Comparison of ENCODE assay signal across 18 mouse cellular contexts in the genomic region with DNA sequence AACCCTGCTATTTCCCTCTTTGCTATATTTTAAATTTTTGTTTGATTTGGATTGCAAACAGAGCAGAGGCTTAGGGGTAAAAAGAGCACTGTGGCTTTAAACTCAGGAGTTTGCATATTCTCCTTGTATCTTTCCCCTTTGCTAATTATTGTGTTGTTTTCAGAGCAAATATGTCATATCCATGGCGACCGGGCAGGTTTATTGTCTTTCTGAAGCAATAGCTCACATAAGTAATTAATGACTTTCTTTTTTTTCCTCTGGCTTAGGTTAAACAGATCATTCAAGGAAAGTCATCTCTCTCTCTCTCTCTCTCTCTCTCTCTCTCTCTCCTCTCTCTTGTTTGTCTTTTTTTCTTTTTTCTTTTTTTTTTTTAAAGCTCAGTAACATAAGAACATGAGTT. TPM values are rescaled to one million over a fixed set of nuclear protein-coding genes. Genes with fewer than 3 reads are reported as not detected.
DNase-seq lines count a peak whose midpoint lies in the region; ATAC-seq lines count a peak whose summit lies in the region.
"Had no signal": no experiment of that assay in that cellular context is flagged by ENCODE, and none has a peak within 500 bp of the region (broad histone marks: within the 10 kb centered on the region; RNA-seq: fewer than 3 reads in every experiment).

No protein-coding gene starts in this region.

- peaks cover 74% of the 10 kb centered on the region for H3K4me1 ChIP-seq in heart, embryonic 13.5 days
- peaks cover 35% of the 10 kb centered on the region for H3K4me1 ChIP-seq in hindbrain, embryonic 14.5 days (replicated peaks; ENCODE audit: control insufficient read depth, insufficient read depth, low read length)
- H3K4me1 ChIP-seq in hindbrain, embryonic 16.5 days (ENCODE audit: control insufficient read depth, insufficient read depth, low read depth, low read length): peaks cover 46% of the 10 kb centered on the region
- H3K4me1 ChIP-seq in neural tube, embryonic 15.5 days: peaks cover 79% of the 10 kb centered on the region

- no peak overlapping the region for H3K4me3 ChIP-seq in heart, embryonic 13.5 days
- H3K4me3 ChIP-seq in hindbrain, embryonic 14.5 days (replicated peaks; ENCODE audit: low read length): no peak overlapping the region
- H3K4me3 ChIP-seq in hindbrain, embryonic 16.5 days (ENCODE audit: low read length): no peak overlapping the region
- H3K4me3 ChIP-seq in neural tube, embryonic 15.5 days (replicated peaks): no peak overlapping the region; the same call in 1 of the 2 replicates
- H3K4me3 ChIP-seq: embryonic facial prominence, embryonic 12.5 days; forebrain, embryonic 15.5 days had no signal

- intact Hi-C loops in heart, postnatal 36 days (cut with DNase I): loop anchor here (5.0 kb wide), 3 partner anchors 73 to 268 kb away; no protein-coding TSS in a partner anchor

- H3K27ac ChIP-seq in heart, embryonic 13.5 days (replicated peaks): no peak overlapping the region
- no peak overlapping the region for H3K27ac ChIP-seq in hindbrain, embryonic 14.5 days
- no peak overlapping the region for H3K27ac ChIP-seq in hindbrain, embryonic 16.5 days (ENCODE audit: low read depth, low read length)
- H3K27ac ChIP-seq in neural tube, embryonic 15.5 days (replicated peaks): no peak overlapping the region
- H3K27ac ChIP-seq: embryonic facial prominence, embryonic 12.5 days; forebrain, embryonic 15.5 days had no signal

- DNase-seq in heart, postnatal 36 days: no peak
- DNase-seq in hindbrain, embryonic 14.5 days (ENCODE audit: low spot score): no peak
- DNase-seq in Muller cell, postnatal 12 days (ENCODE audit: inconsistent ontology term): peak; percentile 44
- DNase-seq in frontal cortex, adult 2 months (ENCODE audit: extremely low spot score in 1 of 2, low spot score in 1 of 2): no peak
- no peak for DNase-seq in cerebellum, adult 9-10 months
- DNase-seq: adrenal gland, adult 2 months; adrenal gland, postnatal 25 days; cerebellum, adult 8-10 months; cerebellum, postnatal 25 days; heart, adult 18-20 months; heart, postnatal 10 days; kidney, adult 11 months; kidney, adult 9 months had no signal

- peak overlapping the region; percentile 61 for H3K9ac ChIP-seq in heart, embryonic 13.5 days
- H3K9ac ChIP-seq in hindbrain, embryonic 14.5 days: no peak overlapping the region
- H3K9ac ChIP-seq in hindbrain, embryonic 16.5 days (ENCODE audit: low read depth, low read length): no peak overlapping the region
- H3K9ac ChIP-seq in neural tube, embryonic 15.5 days (replicated peaks): no peak overlapping the region
- H3K9ac ChIP-seq: embryonic facial prominence, embryonic 12.5 days; forebrain, embryonic 15.5 days had no signal

- H3K36me3 ChIP-seq in heart, embryonic 13.5 days: no peaks in the 10 kb centered on the region
- no peaks in the 10 kb centered on the region for H3K36me3 ChIP-seq in hindbrain, embryonic 14.5 days (replicated peaks; ENCODE audit: control insufficient read depth, insufficient read depth)
- H3K36me3 ChIP-seq in hindbrain, embryonic 16.5 days (ENCODE audit: control insufficient read depth, insufficient read depth, low read length): no peaks in the 10 kb centered on the region
- no peaks in the 10 kb centered on the region for H3K36me3 ChIP-seq in neural tube, embryonic 15.5 days
- H3K36me3 ChIP-seq: embryonic facial prominence, embryonic 12.5 days; forebrain, embryonic 15.5 days had no signal

- 52% methylated on average over 2 of the region's 2 CpGs for WGBS in heart, embryonic 13.5 days
- 17% methylated on average over 2 of the region's 2 CpGs for WGBS in hindbrain, embryonic 14.5 days
- 16% methylated on average over 2 of the region's 2 CpGs for WGBS in hindbrain, embryonic 16.5 days
- WGBS in neural tube, embryonic 15.5 days: 8% methylated on average over 2 of the region's 2 CpGs

- H3K27me3 ChIP-seq in heart, embryonic 13.5 days (replicated peaks): peaks cover 74% of the 10 kb centered on the region
- peaks cover 71% of the 10 kb centered on the region for H3K27me3 ChIP-seq in hindbrain, embryonic 14.5 days (ENCODE audit: control insufficient read depth, insufficient read depth, low read length)
- peaks cover 22% of the 10 kb centered on the region for H3K27me3 ChIP-seq in hindbrain, embryonic 16.5 days (replicated peaks; ENCODE audit: control insufficient read depth, insufficient read depth, low read length)
- peaks cover 65% of the 10 kb centered on the region for H3K27me3 ChIP-seq in neural tube, embryonic 15.5 days (replicated peaks)

- no peaks in the 10 kb centered on the region for H3K9me3 ChIP-seq in heart, embryonic 13.5 days
- H3K9me3 ChIP-seq in hindbrain, embryonic 14.5 days (ENCODE audit: control insufficient read depth, low read length): no peaks in the 10 kb centered on the region
- H3K9me3 ChIP-seq in hindbrain, embryonic 16.5 days (ENCODE audit: control insufficient read depth, low read length): no peaks in the 10 kb centered on the region
- no peaks in the 10 kb centered on the region for H3K9me3 ChIP-seq in neural tube, embryonic 15.5 days (replicated peaks)
- H3K9me3 ChIP-seq: embryonic facial prominence, embryonic 12.5 days; forebrain, embryonic 15.5 days had no signal

- 0 out of 2 replicates have a peak overlapping the region, but pooled peaks have one; percentile 11 for H3K4me2 ChIP-seq in heart, embryonic 13.5 days
- H3K4me2 ChIP-seq in hindbrain, embryonic 14.5 days (replicated peaks): peak overlapping the region; percentile 78; the same call in 1 of the 2 replicates
- H3K4me2 ChIP-seq in hindbrain, embryonic 16.5 days (ENCODE audit: low read length): no peak overlapping the region
- peak overlapping the region; percentile 99 for H3K4me2 ChIP-seq in neural tube, embryonic 15.5 days
- H3K4me2 ChIP-seq: embryonic facial prominence, embryonic 12.5 days; forebrain, embryonic 15.5 days had no signal

- ATAC-seq in heart, embryonic 13.5 days (ENCODE audit: extremely low read depth, insufficient number of reproducible peaks, low FRiP score, low TSS enrichment): no peak
- no peak for ATAC-seq in hindbrain, embryonic 14.5 days (ENCODE audit: low FRiP score)
- no peak for ATAC-seq in hindbrain, embryonic 16.5 days
- ATAC-seq in neural tube, embryonic 15.5 days (ENCODE audit: low FRiP score): no peak
- ATAC-seq: forebrain, embryonic 15.5 days had no signal

RNA-seq across cellular contexts. Expression of a gene that starts 4.6 kb away (rescaled TPM):
- polyA plus RNA-seq in heart, embryonic 13.5 days (2015; fragmentation: Nextera tagmentation; extraction: Ambion mirVana): 18.3 and 20.2 TPM in 2 replicates
- total RNA-seq in heart, postnatal 36 days (2021): 10 to 100 TPM; 38.7 to 45.3 TPM
- polyA plus RNA-seq in hindbrain, embryonic 14.5 days (2014; fragmentation: Nextera tagmentation; extraction: Ambion mirVana): 6.6 and 7.1 TPM in 2 replicates
- polyA plus RNA-seq in hindbrain, embryonic 16.5 days (2015; fragmentation: Nextera tagmentation; extraction: Ambion mirVana): 4.4 and 5.6 TPM in 2 replicates
- 11.0 and 12.3 TPM in 2 replicates for polyA plus RNA-seq in neural tube, embryonic 15.5 days (2015; fragmentation: Nextera tagmentation; extraction: Ambion mirVana)
- polyA plus RNA-seq in frontal cortex, adult 2 months (2012; rRNA removed): 0.78 and 0.82 TPM in 2 replicates
